Mouse (Mus musculus) hindbrain, embryonic 13.5 days (tissue): ENCODE data around the gene Alppl2. TPM values are rescaled to one million over a fixed set of nuclear protein-coding genes. Genes with fewer than 3 reads are reported as not detected.

Source experiments
- ATAC-seq: fragments of 200-750 bp; cut with Nextera tagmentation; 2 replicates; pipeline ENCODE4 v1.8.0; 2017; ENCODE audit warnings: moderate TSS enrichment; ENCODE audit not compliant: low FRiP score
- H3K27ac ChIP-seq: fragments of 300-500 bp; sonication (generic); 2 replicates; pipeline ENCODE4 v1.5.1; 2015; ENCODE audit warnings: inconsistent platforms, mild to moderate bottlenecking, moderate library complexity
- H3K27me3 ChIP-seq: fragments of 300-500 bp; sonication (generic); 2 replicates; pipeline ENCODE4 v1.6.1; 2015; ENCODE audit warnings: mild to moderate bottlenecking, inconsistent platforms
- H3K36me3 ChIP-seq: fragments of 300-500 bp; sonication (generic); 2 replicates; pipeline ENCODE4 v1.6.1; 2015; ENCODE audit warnings: mild to moderate bottlenecking, inconsistent platforms
- H3K4me1 ChIP-seq: fragments of 300-500 bp; sonication (generic); replicated peaks from 2 replicates; pipeline ENCODE4 v1.6.1; 2015; ENCODE audit warnings: inconsistent platforms
- H3K4me2 ChIP-seq: fragments of 300-500 bp; sonication (generic); 2 replicates; pipeline ENCODE4 v1.6.1; 2015; ENCODE audit warnings: inconsistent platforms, mild to moderate bottlenecking, moderate library complexity
- H3K4me3 ChIP-seq: fragments of 300-500 bp; sonication (generic); 2 replicates; pipeline ENCODE4 v1.5.1; 2015; ENCODE audit warnings: mild to moderate bottlenecking, inconsistent platforms
- H3K9ac ChIP-seq: fragments of 300-500 bp; sonication (generic); 2 replicates; pipeline ENCODE4 v1.6.1; 2015; ENCODE audit warnings: mild to moderate bottlenecking, inconsistent platforms
- H3K9me3 ChIP-seq: fragments of 300-500 bp; sonication (generic); 2 replicates; pipeline ENCODE4 v1.6.1; 2016; ENCODE audit warnings: inconsistent platforms
- WGBS: fragments of 180-500 bp; shearing (Covaris S2); methylation state at CpG from one replicate; pipeline ENCODE4 v1.1.7; 2015; 5-methylcytosine and 5-hydroxymethylcytosine counted together
- polyA plus RNA-seq: library from polyadenylated mRNA; unstranded; fragments of >200 nt; fragmentation: Nextera tagmentation; extraction: Ambion mirVana; gene quantifications from 2 replicates; pipeline ENCODE4 v1.2.1, GENCODE M21; 2015

Alppl2 gene
- not detected in 2 replicates for polyA plus RNA-seq

DNA sequence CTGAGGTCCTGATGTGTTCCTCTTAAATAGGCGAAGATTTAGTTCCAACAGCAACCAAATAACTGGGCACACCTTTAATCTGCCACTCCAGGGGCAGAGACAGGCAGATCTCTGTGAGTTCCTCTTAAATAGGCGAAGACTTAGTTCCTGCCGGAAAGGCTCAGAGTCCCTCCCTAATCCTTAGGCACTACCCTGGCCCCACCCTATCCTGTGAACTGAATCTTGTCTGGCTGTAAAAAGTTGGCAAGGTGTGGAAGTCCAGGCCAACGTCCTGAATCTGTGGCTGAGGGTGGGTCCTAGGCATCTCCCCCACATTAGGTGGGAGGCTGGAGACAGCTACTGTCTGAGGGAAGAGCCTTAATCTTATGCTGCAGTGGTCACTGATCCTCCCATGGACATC lies at the start of gene Alppl2:
Alppl2 (minus strand) TSS at position 101 of the 400 bp plus-strand sequence.
- no peaks in the 10 kb centered on the region for H3K9me3 ChIP-seq
- no peak within 1 kb of the TSS for H3K4me2 ChIP-seq
- H3K27ac ChIP-seq: no peak within 1 kb of the TSS
- no peak within 1 kb of the TSS for H3K9ac ChIP-seq
- no peaks in the 10 kb centered on the region for H3K4me1 ChIP-seq
- H3K4me3 ChIP-seq: no peak within 1 kb of the TSS
- H3K36me3 ChIP-seq: no peaks in the 10 kb centered on the region
- ATAC-seq: no peak
- WGBS: 81% methylated on average over 4 of the region's 4 CpGs
- H3K27me3 ChIP-seq: no peaks in the 10 kb centered on the region

DNA sequence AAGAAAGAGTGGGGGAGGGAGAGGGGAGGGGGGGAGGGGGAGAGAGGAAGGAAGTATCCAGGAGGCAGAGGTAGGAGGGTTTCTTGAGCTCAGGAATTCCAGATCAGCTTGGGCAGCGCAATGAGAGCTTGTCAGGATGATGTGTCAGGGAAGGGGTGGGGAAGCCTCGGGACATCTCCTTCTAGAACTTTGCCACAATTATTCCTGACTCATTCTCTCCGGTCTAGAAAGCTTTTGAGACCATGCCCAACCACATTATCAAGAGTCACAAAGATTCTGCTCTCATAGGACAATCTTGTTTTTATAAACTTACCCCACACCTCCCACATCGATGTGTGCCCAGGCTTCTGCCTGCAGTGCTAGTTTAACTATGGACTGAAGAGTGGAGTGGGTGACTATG lies 42.1 kb upstream of the Alppl2 start:
- no peak for ATAC-seq
- WGBS: 91% methylated on average over 4 of the region's 4 CpGs

DNA sequence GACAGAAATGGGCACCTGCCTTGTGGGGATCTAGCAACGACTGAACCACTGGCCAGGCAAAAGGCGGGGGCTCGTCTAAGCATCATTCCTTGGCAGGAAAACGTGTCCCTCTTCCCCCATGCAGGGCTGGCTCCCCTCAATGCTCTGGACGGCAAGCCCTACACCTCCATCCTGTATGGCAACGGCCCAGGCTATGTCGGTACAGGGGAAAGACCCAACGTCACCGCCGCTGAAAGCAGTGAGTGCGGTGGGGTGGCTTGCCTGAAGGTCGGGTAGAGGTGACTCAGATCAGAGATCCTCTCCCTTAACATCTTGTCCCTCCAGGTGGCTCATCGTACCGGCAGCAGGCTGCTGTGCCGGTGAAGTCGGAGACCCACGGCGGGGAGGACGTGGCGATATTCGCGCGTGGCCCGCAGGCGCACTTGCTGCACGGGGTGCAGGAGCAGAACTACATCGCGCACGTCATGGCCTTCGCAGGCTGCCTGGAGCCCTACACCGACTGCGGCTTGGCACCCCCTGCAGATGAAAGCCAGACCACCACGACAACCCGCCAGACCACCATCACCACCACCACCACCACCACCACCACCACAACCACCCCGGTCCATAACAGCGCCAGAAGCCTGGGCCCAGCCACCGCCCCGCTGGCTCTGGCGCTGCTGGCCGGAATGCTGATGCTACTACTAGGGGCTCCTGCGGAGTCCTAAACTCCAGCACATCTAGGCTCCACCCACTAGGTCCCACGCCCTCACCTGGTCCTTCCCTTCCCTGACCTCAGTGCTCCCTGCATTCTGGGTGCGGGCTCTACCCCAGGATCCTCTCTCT lies 37.7 kb upstream of the Alppl2 start:
- WGBS: 9% methylated on average over 37 of the region's 43 CpGs
- H3K9me3 ChIP-seq: no peaks in the 10 kb centered on the region
- peak overlapping the region; percentile 42 for H3K4me2 ChIP-seq
- H3K4me1 ChIP-seq: peaks cover 9% of the 10 kb centered on the region
- no peaks in the 10 kb centered on the region for H3K36me3 ChIP-seq
- peak overlapping the region; percentile 26 for H3K4me3 ChIP-seq
- peaks cover 43% of the 10 kb centered on the region for H3K27me3 ChIP-seq
- H3K9ac ChIP-seq: peak overlapping the region; percentile 35; the same call in 1 of the 2 replicates
- ATAC-seq: peak; percentile 43; the same call in 1 of the 2 replicates
- no peak overlapping the region for H3K27ac ChIP-seq

More for the DNA sequence above, 42.1 kb upstream of the Alppl2 start:
- H3K4me1 ChIP-seq: peaks cover 9% of the 10 kb centered on the region
- no peak overlapping the region for H3K4me2 ChIP-seq
- H3K9ac ChIP-seq: no peak overlapping the region
- no peak overlapping the region for H3K27ac ChIP-seq
- no peaks in the 10 kb centered on the region for H3K9me3 ChIP-seq
- H3K36me3 ChIP-seq: no peaks in the 10 kb centered on the region
- H3K4me3 ChIP-seq: no peak overlapping the region
- H3K27me3 ChIP-seq: peaks cover 26% of the 10 kb centered on the region

DNA sequence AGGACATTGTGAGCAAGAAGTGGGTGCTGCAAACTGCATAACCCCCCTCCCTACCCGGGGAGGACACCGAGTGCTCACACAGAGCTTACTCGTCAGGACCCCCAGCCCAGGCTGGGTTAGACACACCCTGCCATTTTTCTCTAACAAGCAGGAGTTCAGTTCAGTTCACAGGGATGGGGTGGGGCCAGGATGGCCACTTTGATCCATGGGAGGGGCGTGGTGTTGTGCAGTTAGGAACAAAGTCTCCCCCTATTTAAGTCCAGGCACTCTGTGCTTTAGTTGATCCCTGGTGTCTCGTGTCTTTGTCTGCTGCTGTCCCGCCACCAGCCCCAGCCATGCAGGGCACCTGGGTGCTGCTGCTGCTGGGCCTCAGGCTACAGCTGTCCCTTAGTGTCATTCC lies 34.9 kb upstream of the Alppl2 start, which contains the start of gene Akp3:
Akp3 (plus strand) TSS at position 301 of the 400 bp plus-strand sequence.
- Histone ChIP-seq H3K4me3 (no peak within 1 kb of the TSS), H3K36me3 (no peaks in the 10 kb centered on the region), H3K9ac (no peak within 1 kb of the TSS), H3K9me3 (no peaks in the 10 kb centered on the region), H3K27me3 (peaks cover 46% of the 10 kb centered on the region), H3K27ac (no peak within 1 kb of the TSS), H3K4me2 (no peak within 1 kb of the TSS), H3K4me1 (peaks cover 9% of the 10 kb centered on the region)
- no peak for ATAC-seq
- 76% methylated on average over 6 of the region's 6 CpGs for WGBS

DNA sequence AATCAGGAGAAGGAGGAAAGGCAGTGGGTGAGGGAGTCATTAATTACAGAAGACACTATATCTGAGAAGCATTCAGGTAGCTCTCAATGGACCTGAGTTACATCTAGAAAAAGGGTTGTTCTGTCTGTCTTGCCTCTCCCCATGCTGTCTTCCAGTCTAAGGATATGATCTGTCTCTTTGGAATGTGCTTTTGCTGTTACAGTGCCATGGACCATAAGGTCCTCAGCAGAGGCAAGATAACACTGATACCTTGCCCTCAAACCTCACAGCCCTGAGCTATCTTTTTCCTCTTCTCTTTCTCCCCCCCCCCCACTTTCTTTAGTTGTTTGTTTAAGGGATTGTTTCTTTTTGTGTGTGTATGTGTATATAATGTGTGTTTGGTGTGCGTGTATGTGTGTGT lies 25.1 kb upstream of the Alppl2 start:
- no peak overlapping the region for H3K4me3 ChIP-seq
- no peak for ATAC-seq
- no peaks in the 10 kb centered on the region for H3K4me1 ChIP-seq
- H3K4me2 ChIP-seq: no peak overlapping the region
- 74% methylated on average over 1 of the region's 1 CpGs for WGBS
- no peaks in the 10 kb centered on the region for H3K27me3 ChIP-seq
- no peaks in the 10 kb centered on the region for H3K9me3 ChIP-seq
- H3K9ac ChIP-seq: no peak overlapping the region
- no peak overlapping the region for H3K27ac ChIP-seq
- H3K36me3 ChIP-seq: no peaks in the 10 kb centered on the region

DNA sequence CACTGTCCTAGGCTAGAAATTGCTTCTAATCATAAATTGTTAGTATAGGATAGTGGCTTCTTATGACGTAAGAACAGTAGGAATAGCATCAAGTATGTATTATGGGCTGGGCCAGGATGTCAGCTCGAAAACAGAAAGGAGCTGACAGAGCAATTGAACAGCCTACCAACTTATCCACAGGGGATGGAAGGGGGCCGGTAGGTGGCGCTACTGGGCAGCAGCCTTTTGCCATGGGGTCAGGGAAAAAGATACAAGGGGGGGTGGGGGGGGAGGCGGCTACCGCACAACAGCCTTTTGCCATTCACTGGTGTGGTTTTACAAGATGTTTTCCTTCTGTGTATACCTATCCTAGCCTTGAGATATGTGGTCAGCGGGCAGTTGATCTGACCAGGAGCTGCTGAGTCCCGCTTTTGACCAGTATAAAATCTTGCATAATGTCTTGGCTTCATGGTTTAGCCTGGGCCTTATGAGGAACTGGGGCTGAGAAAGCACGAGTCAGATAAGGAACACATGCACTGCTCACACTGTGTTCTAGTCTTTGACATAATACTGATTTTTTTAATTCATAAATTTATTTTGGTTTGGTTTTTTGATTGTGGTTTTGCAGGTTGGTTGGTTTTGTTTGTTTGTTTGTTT lies 22.1 kb upstream of the Alppl2 start:
- no peak overlapping the region for H3K27ac ChIP-seq
- no peaks in the 10 kb centered on the region for H3K4me1 ChIP-seq
- H3K4me2 ChIP-seq: no peak overlapping the region
- H3K36me3 ChIP-seq: no peaks in the 10 kb centered on the region
- no peak for ATAC-seq
- no peaks in the 10 kb centered on the region for H3K27me3 ChIP-seq
- no peak overlapping the region for H3K4me3 ChIP-seq
- WGBS: 39% methylated on average over 9 of the region's 9 CpGs
- H3K9me3 ChIP-seq: no peaks in the 10 kb centered on the region
- H3K9ac ChIP-seq: no peak overlapping the region

DNA sequence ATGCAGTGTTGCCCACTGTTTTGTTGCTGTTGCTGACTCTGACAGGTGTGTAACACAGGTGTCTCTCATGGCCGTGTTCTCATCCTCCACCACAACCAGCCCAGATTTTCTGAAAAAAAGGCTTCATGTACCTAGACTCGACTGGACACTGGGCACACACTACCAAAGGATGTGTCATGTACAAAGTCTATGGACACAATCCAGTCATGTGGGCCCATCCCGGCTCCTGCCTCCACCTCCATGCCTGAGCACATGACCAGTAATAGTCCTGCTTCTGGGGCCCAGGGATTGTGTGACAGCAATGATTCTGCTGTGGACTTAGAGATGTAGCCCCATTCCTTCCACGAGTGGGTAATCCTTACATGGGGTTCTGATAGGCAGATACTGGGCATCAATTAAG lies 18.8 kb upstream of the Alppl2 start:
- WGBS: 89% methylated on average over 4 of the region's 4 CpGs
- Histone ChIP-seq H3K9me3 (no peaks in the 10 kb centered on the region), H3K9ac (no peak overlapping the region), H3K27me3 (no peaks in the 10 kb centered on the region), H3K4me1 (no peaks in the 10 kb centered on the region), H3K27ac (no peak overlapping the region), H3K36me3 (no peaks in the 10 kb centered on the region), H3K4me2 (no peak overlapping the region), H3K4me3 (no peak overlapping the region)
- no peak for ATAC-seq

DNA sequence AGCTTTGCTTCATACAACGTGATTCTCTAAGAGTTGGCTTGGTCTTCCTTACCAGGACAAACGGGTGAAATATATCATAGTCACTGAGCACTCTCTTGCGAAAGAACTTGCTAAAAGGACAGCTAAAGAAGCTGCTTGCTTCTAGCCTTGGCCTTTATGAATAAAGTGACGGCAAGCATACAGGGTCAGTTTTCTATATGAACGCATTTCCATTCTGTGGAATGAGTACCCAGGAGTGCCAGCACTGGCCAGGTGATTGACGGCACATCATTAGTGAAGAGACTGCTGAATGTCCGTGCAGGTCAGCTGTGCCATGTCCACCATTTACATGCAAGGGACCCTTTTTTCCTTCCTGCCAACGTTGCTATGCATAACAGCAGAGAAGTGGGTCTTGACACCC lies 16.8 kb upstream of the Alppl2 start:
- no peaks in the 10 kb centered on the region for H3K4me1 ChIP-seq
- no peaks in the 10 kb centered on the region for H3K9me3 ChIP-seq
- no peaks in the 10 kb centered on the region for H3K36me3 ChIP-seq
- no peak overlapping the region for H3K9ac ChIP-seq
- H3K27ac ChIP-seq: no peak overlapping the region
- no peak overlapping the region for H3K4me3 ChIP-seq
- no peaks in the 10 kb centered on the region for H3K27me3 ChIP-seq
- no peak overlapping the region for H3K4me2 ChIP-seq
- 80% methylated on average over 8 of the region's 8 CpGs for whole genome bisulfite sequencing
- ATAC-seq: no peak

DNA sequence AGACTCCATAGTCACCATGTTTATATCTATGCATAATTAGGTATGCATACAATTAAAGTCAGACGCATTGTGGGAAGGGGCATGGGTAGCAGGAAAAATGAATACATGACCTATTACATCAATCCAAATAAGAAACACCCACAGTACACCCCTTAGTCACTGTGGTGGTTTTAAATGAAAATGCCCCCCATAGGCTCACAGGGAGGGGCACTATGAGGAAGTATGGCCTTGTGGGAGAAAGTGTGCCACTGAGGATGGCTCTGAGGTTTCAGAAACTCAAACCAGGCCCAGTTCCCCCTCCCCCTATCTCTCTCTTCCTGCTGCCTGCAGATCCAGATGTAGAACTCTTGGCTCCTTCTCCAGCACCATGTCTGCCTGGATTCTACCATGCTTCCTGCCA lies 14.2 kb upstream of the Alppl2 start:
- no peak for ATAC-seq
- Histone ChIP-seq H3K27ac (no peak overlapping the region), H3K27me3 (peaks cover 10% of the 10 kb centered on the region), H3K4me2 (no peak overlapping the region), H3K4me1 (no peaks in the 10 kb centered on the region), H3K9ac (no peak overlapping the region), H3K4me3 (no peak overlapping the region), H3K9me3 (no peaks in the 10 kb centered on the region), H3K36me3 (no peaks in the 10 kb centered on the region)
- WGBS: 58% methylated on average over 1 of the region's 1 CpGs

DNA sequence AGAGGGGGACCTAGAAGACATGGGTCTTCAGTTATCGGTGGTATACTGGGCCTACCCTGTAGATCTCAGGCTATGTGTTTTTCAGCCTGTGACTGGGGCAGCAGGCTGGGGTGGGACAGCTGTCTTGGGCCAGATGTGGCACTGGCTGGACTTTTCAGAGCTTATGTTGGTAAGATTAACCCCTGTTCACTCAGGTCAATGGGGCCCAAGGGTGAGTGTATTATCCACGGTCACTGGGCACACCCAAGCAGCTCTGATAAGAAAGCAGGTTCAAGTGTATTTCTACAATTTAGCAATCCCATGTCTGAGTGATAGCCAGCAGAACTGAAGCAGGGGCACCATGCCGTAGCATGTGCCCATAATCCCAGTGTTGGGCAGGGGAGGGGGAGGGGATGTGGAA lies 12.4 kb upstream of the Alppl2 start:
- no peak for ATAC-seq
- Histone ChIP-seq H3K9me3 (no peaks in the 10 kb centered on the region), H3K4me2 (no peak overlapping the region), H3K36me3 (no peaks in the 10 kb centered on the region), H3K27me3 (peaks cover 17% of the 10 kb centered on the region), H3K4me1 (peaks cover 6% of the 10 kb centered on the region), H3K4me3 (no peak overlapping the region), H3K9ac (no peak overlapping the region), H3K27ac (no peak overlapping the region)
- WGBS: 85% methylated on average over 3 of the region's 3 CpGs

DNA sequence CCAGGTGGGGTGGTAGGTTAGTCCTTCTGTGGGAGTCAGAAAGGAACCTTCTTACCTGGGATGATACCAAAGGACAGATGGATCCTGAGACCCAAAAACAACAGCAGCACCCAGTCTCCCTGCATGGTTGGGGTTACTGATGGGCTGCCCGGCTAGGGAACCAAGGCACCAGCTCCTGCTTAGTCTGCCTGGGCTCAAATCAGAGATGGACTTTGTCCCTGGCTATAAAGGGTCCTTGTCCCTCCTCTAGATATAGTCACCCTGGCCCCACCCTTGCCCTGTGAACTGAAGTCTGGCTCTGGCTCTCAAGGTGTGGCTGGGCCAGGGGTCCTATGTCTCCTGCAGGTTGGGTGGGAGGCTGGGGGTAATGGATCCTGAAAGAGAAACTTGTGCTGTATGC lies 11.7 kb upstream of the Alppl2 start, which contains the start of gene Alpi:
Alpi (minus strand) TSS at position 196 of the 400 bp plus-strand sequence.
- Histone ChIP-seq H3K4me3 (no peak within 1 kb of the TSS), H3K27me3 (peaks cover 23% of the 10 kb centered on the region), H3K9ac (no peak within 1 kb of the TSS), H3K4me2 (no peak within 1 kb of the TSS), H3K36me3 (no peaks in the 10 kb centered on the region), H3K9me3 (no peaks in the 10 kb centered on the region), H3K27ac (no peak within 1 kb of the TSS), H3K4me1 (peaks cover 6% of the 10 kb centered on the region)
- no peak for ATAC-seq
- WGBS: 86% methylated on average over 1 of the region's 1 CpGs

DNA sequence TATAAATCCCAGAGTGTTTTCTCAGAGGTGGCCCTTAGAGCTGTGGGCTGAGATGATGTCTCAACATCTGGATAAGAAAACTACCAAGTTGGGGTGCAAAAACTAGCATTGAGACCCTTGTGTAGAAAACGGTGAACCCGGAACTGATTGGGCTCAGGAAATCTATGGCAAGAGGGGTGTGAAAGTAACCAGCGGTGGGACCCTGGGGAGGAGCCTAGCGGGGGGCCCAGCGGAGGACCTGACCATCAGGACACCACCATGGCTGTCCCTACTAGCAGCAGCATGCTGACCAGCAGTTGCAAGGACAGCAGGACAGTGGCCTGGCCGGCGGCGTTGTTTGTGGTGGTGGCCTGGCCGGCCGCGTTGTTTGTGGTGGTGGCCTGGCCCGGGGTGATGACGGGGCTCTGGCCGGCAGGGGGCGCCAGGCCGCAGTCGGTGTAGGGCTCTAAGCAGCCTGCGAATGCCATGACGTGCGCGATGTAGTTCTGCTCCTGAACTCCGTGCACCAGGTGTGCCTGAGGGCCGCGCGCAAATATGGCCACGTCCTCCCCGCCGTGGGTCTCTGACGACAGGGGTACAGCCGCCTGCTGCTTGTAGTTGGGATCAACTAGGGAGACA lies 8.7 kb upstream of the Alppl2 start:
- 0 out of 2 replicates have a peak, but pooled peaks have one; percentile 65 for ATAC-seq
- 15% methylated on average over 30 of the region's 30 CpGs for WGBS
- Histone ChIP-seq H3K27me3 (peaks cover 24% of the 10 kb centered on the region), H3K4me2 (peak overlapping the region; percentile 37), H3K9me3 (no peaks in the 10 kb centered on the region), H3K27ac (no peak overlapping the region), H3K9ac (no peak overlapping the region), H3K36me3 (no peaks in the 10 kb centered on the region), H3K4me1 (peaks cover 6% of the 10 kb centered on the region), H3K4me3 (no peak overlapping the region)
